Mouse (Mus musculus): ENCODE results near the gene Gm8773. TPM values are rescaled to one million over a fixed set of nuclear protein-coding genes. Genes with fewer than 3 reads are reported as not detected.

The Gm8773 gene
- not detected for total RNA-seq (2023)

GRCm38 (mm10) chr5:5573749-5574317, at the start of gene Gm8773:
Gene Gm8773, plus strand, starts transcription at chr5:5573799.

DNA sequence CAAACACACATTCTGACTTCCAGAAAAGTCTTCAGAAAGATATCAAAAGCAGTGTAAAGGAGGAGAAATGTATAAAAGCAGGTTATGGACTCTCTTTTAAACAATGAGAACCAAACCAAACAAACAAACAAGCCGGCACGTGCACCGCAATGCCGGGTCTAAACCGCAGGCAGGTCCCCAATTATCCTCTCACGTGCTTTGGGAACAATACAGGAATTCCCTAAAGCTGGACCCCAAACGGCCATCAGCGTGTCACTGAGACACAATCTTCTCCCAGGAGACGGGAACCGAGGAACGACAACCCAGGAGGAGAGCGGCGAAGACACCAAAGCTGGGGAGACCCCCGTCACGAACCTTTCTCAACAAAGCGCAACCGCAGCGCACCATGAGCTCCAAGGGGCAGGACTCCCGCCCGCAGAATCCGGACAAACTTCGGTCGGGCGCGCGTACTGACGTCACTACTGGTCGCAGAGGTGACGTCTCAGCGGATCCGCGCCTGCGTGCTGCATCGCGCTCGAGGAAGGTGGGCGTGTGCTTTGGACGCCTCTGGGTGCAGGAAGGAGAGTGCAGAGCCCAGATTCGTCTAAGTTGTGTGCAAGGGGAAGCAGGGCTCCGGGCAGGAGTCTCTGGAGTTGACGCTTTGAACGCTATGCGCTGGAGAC, 14.4 kb upstream of the Gm8773 start, which contains the start of gene Gtpbp10:
Gtpbp10 (minus strand) TSS at position 460 of the 662 bp plus-strand sequence.

Other genes with a start within 250 kb of the Gm8773 start
- 1 to 10 TPM; 1.1 to 1.3 TPM for gene Cdk14, start 153.5 kb upstream of the Gm8773 start, total RNA-seq (2023)
- gene 1700015F17Rik, start 94.7 kb upstream of the Gm8773 start, total RNA-seq (2023) = not detected
- gene Cldn12, start 58.8 kb upstream of the Gm8773 start, total RNA-seq (2023) = 1 to 10 TPM in 1 of 2 experiments, under 1 TPM in 1; 0.62 to 1.2 TPM
- 10 to 100 TPM; 18.4 to 19.5 TPM for gene Gtpbp10, start 14.3 kb upstream of the Gm8773 start, total RNA-seq (2023)
- gene Cfap69, start 90.4 kb downstream of the Gm8773 start, total RNA-seq (2023) = not detected
- not detected for gene Steap2, start 120.8 kb downstream of the Gm8773 start, total RNA-seq (2023)
- gene Steap1, start 175.5 kb downstream of the Gm8773 start, total RNA-seq (2023) = not detected